Mouse (Mus musculus): ENCODE measurements around the gene Sema3b.

DNA sequence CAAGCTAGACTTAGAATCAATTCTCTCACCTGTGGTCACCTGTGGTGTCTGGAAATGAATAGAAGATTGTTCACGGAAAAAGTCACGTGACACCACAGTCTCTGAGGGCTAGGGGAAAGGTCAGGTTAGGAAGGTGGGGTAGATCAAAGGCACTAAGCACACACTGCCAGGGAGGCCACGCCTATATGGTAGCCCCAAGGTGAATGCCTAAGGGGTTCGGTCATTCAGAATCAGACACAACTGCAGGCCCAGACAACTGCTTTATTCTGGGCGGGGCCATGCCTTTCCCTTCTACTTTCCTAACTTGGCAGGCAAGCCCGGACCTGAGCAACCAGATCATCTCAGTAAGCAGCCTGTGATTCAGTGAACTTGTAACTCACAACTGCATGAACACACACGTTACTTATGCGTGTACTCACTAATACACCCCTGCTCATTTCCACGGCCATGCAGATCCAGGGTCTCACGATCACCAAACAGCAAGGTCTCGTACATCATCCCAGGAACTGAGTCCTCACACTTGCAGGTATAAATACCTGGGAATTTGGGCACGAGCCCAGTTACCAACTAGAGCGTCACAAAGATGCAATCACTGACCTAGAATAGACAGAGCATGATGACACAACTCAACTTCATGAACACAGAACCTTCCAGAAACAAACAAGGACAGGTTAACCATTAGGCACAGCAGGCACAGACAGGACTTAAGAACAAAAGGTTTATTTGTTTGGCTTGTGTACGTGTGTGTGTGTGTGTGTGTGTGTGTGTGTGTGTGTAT lies 33.3 kb downstream of the Sema3b start:
- no peak for TF ChIP-seq CTCF (IDR thresholded peaks at IDR 0.05; ENCODE audit: low read depth)
- TF ChIP-seq EP300 (IDR thresholded peaks at IDR 0.05; ENCODE audit: low read depth): no peak

Data from liver, embryonic 14.5 days (tissue).